11 mouse cellular contexts compared by ENCODE assay signal in the genomic region with DNA sequence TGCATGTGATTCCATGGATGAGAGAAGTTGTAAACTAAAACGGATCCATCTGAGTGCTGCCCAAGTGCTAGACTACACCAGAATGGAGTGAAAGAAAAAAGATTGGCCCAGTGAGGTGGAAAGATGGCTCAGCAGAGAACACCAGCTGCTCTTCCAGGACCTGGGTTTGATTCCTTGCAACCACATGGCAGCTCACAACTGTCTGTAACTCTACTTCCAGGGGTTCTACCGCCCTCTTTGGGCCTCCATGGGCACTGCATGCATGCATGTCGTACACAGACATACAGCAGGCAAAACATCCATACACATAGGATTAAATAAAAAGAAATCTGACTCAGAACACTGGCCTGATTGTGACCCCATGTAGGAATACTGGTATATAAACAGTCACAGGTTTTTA. TPM values are rescaled to one million over a fixed set of nuclear protein-coding genes. Genes with fewer than 3 reads are reported as not detected.
DNase-seq lines count a peak whose midpoint lies in the region; ATAC-seq and TF ChIP-seq lines count a peak whose summit lies in the region.
"Had no signal": no experiment of that assay in that cellular context is flagged by ENCODE, and none has a peak within 500 bp of the region (broad histone marks: within the 10 kb centered on the region; RNA-seq: fewer than 3 reads in every experiment).

No protein-coding gene starts in this region.

- no peak overlapping the region for H3K27ac ChIP-seq in kidney, embryonic 15.5 days
- H3K27ac ChIP-seq in liver, embryonic 14.5 days: no peak overlapping the region
- no peak overlapping the region for H3K27ac ChIP-seq in cerebellum, adult 2 months (ENCODE audit: insufficient read depth, low read length)

- TF ChIP-seq EP300 in liver, embryonic 14.5 days (IDR thresholded peaks at IDR 0.05; ENCODE audit: low read depth): no peak

- H3K9ac ChIP-seq in kidney, embryonic 15.5 days: no peak overlapping the region
- no peak overlapping the region for H3K9ac ChIP-seq in liver, embryonic 14.5 days (replicated peaks)

- no peak overlapping the region for H3K4me3 ChIP-seq in kidney, embryonic 15.5 days (replicated peaks)
- H3K4me3 ChIP-seq in liver, embryonic 14.5 days (ENCODE audit: insufficient read depth in 1 of 2, low read depth in 2 of 2, low read length in 2 of 2): no peak overlapping the region
- H3K4me3 ChIP-seq in cerebellum, adult 2 months (replicated peaks; ENCODE audit: insufficient read depth, low read depth, low read length): no peak overlapping the region

- no peak for TF ChIP-seq POLR2A in cerebellum, adult 2 months (IDR thresholded peaks at IDR 0.05; ENCODE audit: borderline replicate concordance, insufficient read depth, low read length)

- H3K27me3 ChIP-seq in kidney, embryonic 15.5 days: no peaks in the 10 kb centered on the region
- no peaks in the 10 kb centered on the region for H3K27me3 ChIP-seq in liver, embryonic 14.5 days (ENCODE audit: control insufficient read depth, insufficient read depth, low read length)
- no peaks in the 10 kb centered on the region for H3K27me3 ChIP-seq in cerebellum, adult 2 months (ENCODE audit: control insufficient read depth, insufficient read depth, low read length)

- TF ChIP-seq CTCF in liver, embryonic 14.5 days (IDR thresholded peaks at IDR 0.05; ENCODE audit: low read depth): peak; percentile 67
- no peak for TF ChIP-seq CTCF in cerebellum, adult 2 months (IDR thresholded peaks at IDR 0.05; ENCODE audit: borderline replicate concordance, insufficient read depth, low read depth, low read length)

- WGBS in kidney, embryonic 15.5 days: 84% methylated on average over 3 of the region's 3 CpGs
- WGBS in liver, embryonic 14.5 days (ENCODE audit: insufficient replicate concordance): 74% methylated on average over 3 of the region's 3 CpGs
- 87% methylated on average over 3 of the region's 3 CpGs for WGBS in cerebellum, adult 2 months

- no peak overlapping the region for H3K4me2 ChIP-seq in kidney, embryonic 15.5 days
- no peak overlapping the region for H3K4me2 ChIP-seq in liver, embryonic 14.5 days (ENCODE audit: low read depth)

- peaks cover 9% of the 10 kb centered on the region; the same call in 1 of the 2 replicates for H3K4me1 ChIP-seq in kidney, embryonic 15.5 days
- no peaks in the 10 kb centered on the region for H3K4me1 ChIP-seq in liver, embryonic 14.5 days (replicated peaks; ENCODE audit: control insufficient read depth in 2 of 2, insufficient read depth in 2 of 2, low read length in 1 of 2)
- H3K4me1 ChIP-seq in cerebellum, adult 2 months (ENCODE audit: control insufficient read depth, insufficient read depth, low read length): no peaks in the 10 kb centered on the region

- H3K9me3 ChIP-seq in kidney, embryonic 15.5 days (replicated peaks): no peaks in the 10 kb centered on the region
- H3K9me3 ChIP-seq in liver, embryonic 14.5 days (ENCODE audit: control insufficient read depth, low read length): no peaks in the 10 kb centered on the region

- DNase-seq in kidney, adult 9 months: peak; percentile 13
- DNase-seq in 416B (ENCODE audit: low read depth) (peak; percentile 6), ES-CJ7 (ENCODE audit: low read depth, low spot score) (peak; percentile 44)
- DNase-seq in liver, embryonic 14.5 days (ENCODE audit: low read depth in 3 of 3, low spot score in 3 of 3): no peak
- DNase-seq in layer of hippocampus, adult 9-10 months (ENCODE audit: low spot score): no peak
- DNase-seq in cerebellum, adult 2 months: no peak
- DNase-seq: gastrocnemius, postnatal 36 days; heart, postnatal 10 days; kidney, postnatal 14 days; lung, postnatal 14 days had no signal

- H3K36me3 ChIP-seq in kidney, embryonic 15.5 days: peaks cover 15% of the 10 kb centered on the region; the same call in 1 of the 2 replicates
- H3K36me3 ChIP-seq in liver, embryonic 14.5 days (replicated peaks; ENCODE audit: control insufficient read depth, insufficient read depth, low read depth): no peaks in the 10 kb centered on the region

- ATAC-seq in kidney, embryonic 15.5 days (replicated peaks; ENCODE audit: low FRiP score): no peak
- ATAC-seq in liver, embryonic 14.5 days (ENCODE audit: insufficient read depth): no peak

RNA-seq across cellular contexts. Expression of a gene that starts 52.9 kb away (rescaled TPM):
- 11.9 and 12.5 TPM in 2 replicates for polyA plus RNA-seq in kidney, embryonic 15.5 days (2015; fragmentation: Nextera tagmentation; extraction: Ambion mirVana)
- polyA plus RNA-seq in liver, embryonic 14.5 days (2012; rRNA removed): 3.9 and 4.9 TPM in 2 replicates
- polyA plus RNA-seq in liver, embryonic 14.5 days (2014; fragmentation: Nextera tagmentation; extraction: Ambion mirVana): 5.8 and 5.9 TPM in 2 replicates
- 56.8 and 57.3 TPM in 2 replicates for polyA plus RNA-seq in cerebellum, adult 2 months (2012; rRNA removed)

RNA-seq across cellular contexts. Expression of a gene that starts 53.9 kb away (rescaled TPM):
- polyA plus RNA-seq in kidney, embryonic 15.5 days (2015; fragmentation: Nextera tagmentation; extraction: Ambion mirVana): 13.8 and 14.9 TPM in 2 replicates
- polyA plus RNA-seq in liver, embryonic 14.5 days (2012; rRNA removed): 10.1 and 12.8 TPM in 2 replicates
- 15.3 and 17.0 TPM in 2 replicates for polyA plus RNA-seq in liver, embryonic 14.5 days (2014; fragmentation: Nextera tagmentation; extraction: Ambion mirVana)
- polyA plus RNA-seq in cerebellum, adult 2 months (2012; rRNA removed): 5.7 and 6.1 TPM in 2 replicates

Comparison
In these comparisons a context has a peak if more than half of its experiments do, and no peak if none do; other contexts are left out.
1. DNase-seq: peak in kidney, adult 9 months (single experiment), 416B (single experiment) and ES-CJ7 (single experiment); none in liver, embryonic 14.5 days (0 of 3), layer of hippocampus, adult 9-10 months (single experiment) and cerebellum, adult 2 months (0 of 2).